Mouse (Mus musculus) heart, postnatal 14 days (tissue): ENCODE data around the gene Npdc1. TPM values are rescaled to one million over a fixed set of nuclear protein-coding genes. Genes with fewer than 3 reads are reported as not detected.

Source experiments
- DNase-seq, 2 experiments: peaks; one replicate each; pipeline ENCODE4 v3.0.0; 2021 to 2022
- intact Hi-C: fragments of 180-260 bp; cut with DNase I; formaldehyde crosslinking; loops from one replicate; pipeline ENCODE4 v1.15.1; 2025
- total RNA-seq, 2 experiments: library from RNA; stranded (reverse); gene quantifications; 2 replicates each; pipeline ENCODE4 v1.2.3; 2021

Npdc1 gene
- total RNA-seq, 2 experiments from 2014 or later, result 33.8 to 37.1 TPM

DNA sequence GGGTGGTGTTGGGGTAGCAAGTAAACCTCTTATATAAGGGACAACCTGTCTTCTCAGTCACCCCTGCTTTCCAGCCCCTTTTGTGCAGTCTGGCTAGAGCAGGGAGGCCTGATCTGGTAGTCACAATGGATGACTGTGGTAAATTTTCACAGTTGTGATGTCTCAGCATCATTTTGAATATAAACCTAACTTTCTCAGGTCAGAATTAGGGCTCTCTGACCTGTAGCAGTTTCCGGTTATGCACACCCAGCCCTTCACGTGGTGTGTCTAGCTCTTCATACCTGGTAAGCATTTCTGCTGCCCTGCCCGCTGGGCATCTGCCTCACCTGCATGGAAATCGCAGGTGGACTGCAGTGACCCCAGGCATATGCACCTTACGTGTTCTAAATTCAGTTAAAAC, 28.1 kb downstream of the Npdc1 start:
- DNase-seq, result no peak
- intact Hi-C loops, result loop anchor here (2.0 kb wide), 1 partner anchor 50 kb away; no protein-coding TSS in a partner anchor

DNA sequence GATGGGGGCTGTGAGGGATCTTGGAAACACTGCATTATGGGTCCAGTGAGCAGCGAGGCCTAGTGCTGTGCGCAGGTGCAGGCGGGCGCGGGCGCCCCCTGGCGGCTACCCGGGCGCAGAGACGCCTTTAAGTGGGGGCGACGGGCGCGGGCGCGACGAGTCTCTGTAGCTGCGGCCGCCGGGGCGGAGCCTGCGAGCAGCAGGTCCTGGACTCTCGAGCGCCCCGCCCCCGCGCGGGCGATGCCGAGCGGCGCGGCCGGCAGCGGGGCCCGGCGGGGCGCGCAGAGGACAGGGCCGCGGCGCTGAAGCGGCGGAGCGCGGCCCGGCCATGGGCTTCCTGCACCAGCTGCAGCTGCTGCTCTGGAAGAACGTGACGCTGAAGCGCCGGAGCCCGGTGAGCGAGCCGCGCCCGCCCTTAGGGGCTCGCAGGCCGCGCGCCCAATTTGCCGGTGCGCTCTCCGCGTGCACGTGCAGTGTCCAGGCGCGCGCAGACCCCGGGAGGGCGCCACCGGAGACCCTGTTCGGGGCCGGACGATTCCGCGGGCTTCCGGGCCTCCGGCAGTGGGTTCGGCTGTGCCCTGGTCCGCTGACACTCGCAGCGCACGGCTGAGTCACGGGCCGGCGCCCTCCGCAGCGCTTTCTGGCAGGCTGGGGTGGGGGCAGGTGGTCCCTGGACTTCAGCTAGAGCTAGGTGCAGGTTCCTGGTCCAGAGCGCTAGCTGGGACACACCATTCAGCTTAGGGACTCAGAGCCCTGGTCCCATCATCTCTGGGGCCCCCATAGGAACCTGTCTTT, 29.5 kb downstream of the Npdc1 start, which contains the start of gene Abca2:
TSS of gene Abca2 (plus strand) at position 262 of the 795 bp plus-strand sequence.
- intact Hi-C loops, result no loop called here
- DNase-seq, result peak; percentile 97 to 98

DNA sequence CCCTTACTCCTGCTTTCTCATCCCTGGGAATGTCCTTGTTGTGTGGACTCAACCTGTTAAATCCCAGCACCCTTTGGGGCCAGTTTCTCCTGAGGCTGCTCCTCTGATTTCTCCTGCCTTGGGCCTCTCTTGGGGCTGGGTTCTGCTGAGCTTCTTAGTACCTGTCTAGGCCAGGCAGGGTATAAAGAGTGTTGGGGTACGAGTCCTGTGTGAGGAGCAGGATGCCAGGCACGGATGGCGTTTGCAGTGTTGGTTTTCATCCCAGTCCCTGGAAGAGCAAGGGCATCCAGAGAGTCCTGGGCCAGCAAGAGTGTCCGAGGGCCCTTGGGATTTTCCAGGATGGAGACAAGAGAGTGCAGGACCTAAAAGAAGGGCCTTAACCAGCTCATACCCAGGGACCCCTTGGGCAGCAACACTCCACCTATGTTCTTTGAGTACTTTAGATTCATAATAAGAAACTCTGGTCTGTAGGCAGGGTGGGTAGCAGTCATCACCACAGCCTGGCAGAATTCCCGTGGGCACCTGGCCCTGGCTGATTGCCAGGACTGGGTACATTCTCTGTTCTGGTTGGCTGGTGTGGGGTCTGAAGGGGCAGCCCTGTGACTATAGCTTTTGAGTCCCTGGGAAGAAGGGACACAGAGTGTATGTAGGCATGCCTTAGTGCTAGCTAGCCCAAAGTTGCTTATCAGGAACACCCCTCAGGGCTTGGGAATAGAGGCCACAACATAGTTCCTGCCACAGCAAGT, 30.5 kb downstream of the Npdc1 start:
- DNase-seq, result no peak
- intact Hi-C loops, result no loop called here

- intact Hi-C loops, result no loop called here
- DNase-seq, result no peak
Measured at GRCm38 (mm10) chr2:25430395-25431233, 31.5 kb downstream of the Npdc1 start.

DNA sequence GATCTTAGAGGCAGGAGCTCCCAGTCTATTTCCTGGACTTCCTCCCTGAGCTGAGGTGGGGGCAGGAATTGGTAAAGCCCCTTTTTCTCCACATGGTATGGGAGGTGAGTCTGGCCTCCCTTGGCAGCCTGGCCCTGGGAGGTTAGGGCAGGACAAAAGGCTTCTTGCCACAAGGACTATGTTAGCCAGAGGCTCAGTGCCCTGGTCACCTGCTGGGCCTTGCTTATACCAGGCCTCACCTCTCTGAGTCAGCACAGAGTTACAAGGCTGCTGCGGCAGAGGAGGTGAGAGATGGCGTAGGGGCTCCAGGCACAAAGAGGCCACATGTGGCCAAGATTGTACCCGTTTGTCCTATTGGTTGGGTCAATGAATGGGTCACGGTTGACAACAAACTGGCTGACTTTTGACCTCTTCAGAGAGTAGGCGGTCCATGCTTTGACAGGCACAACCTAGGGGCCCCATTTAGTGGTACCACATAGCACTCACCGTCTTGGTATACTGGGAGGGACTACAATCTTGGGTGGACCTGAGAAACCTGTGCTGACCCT, 32.2 kb downstream of the Npdc1 start:
- intact Hi-C loops, result no loop called here
- no peak for DNase-seq

- intact Hi-C loops, result no loop called here
- DNase-seq, result no peak
Measured at GRCm38 (mm10) chr2:25432326-25433098, 33.4 kb downstream of the Npdc1 start.

GRCm38 (mm10) chr2:25433101-25433500, 34.0 kb downstream of the Npdc1 start:
- DNase-seq, result no peak
- intact Hi-C loops, result no loop called here

DNA sequence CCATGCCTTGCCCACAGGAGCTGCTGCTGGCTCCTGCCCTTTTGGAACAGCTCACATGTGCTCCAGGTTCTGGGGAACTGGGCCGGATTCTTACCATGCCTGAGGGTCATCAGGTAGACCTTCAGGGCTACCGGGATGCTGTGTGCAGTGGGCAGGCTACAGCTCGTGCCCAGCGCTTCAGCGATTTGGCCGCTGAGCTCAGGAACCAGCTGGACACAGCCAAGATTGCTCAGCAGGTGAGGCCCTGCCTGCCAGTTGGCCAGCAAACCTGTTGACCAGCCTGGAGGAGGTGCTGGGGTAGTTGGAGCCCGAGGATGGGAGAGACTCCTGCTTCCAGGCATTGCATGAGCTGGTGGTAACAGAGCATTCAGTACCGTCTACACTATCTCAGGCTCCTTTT, 35.1 kb downstream of the Npdc1 start:
- DNase-seq, result no peak
- intact Hi-C loops, result no loop called here

DNA sequence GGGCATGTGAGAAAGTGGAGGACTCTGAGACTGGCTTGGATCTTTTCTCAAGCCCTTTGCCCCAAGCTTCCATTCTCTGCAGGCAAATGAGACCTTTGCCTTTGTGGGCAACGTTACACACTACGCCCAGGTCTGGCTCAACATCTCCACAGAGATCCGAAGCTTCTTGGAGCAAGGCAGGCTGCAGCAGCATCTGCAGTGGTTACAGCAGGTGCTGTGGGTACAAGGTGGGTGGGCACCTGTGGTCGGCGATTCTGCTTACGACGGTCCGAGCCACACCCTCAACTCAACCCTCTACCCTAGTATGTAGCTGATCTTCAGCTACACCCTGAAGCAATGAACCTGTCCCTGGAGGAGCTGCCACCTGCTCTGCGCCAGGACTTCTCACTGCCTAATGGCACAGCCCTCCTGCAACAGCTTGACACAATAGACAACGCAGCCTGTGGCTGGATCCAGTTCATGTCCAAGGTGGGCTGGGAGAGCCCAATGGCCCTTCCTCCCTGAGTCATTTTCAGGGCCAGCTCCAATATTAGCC, 37.2 kb downstream of the Npdc1 start:
- no peak for DNase-seq
- intact Hi-C loops, result no loop called here

DNA sequence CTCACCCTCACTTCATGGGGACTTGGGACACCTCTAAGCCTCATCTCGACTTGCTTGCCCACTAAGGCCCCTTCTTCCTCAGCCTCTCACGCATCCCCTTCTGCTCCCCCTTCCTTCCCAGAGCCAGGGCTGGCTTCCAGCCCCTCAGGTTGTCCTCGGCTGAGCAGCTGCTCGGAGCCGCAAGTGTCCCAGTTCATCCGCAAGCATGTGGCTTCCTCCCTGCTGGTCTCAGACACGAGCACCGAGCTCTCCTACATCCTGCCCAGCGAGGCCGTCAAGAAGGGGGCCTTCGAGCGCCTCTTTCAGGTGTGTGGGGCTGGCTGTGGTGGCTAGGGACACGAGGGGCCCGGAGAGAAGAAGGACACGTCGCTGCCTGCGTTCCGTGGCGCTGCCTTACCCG, 41.9 kb downstream of the Npdc1 start:
- intact Hi-C loops, result no loop called here

GRCm38 (mm10) chr2:25442682-25443081, 43.5 kb downstream of the Npdc1 start:
- intact Hi-C loops, result no loop called here
- DNase-seq, result no peak

More for the DNA sequence above, 41.9 kb downstream of the Npdc1 start:
- DNase-seq, result no peak

GRCm38 (mm10) chr2:25450853-25451647, 51.9 kb downstream of the Npdc1 start:
- intact Hi-C loops, result no loop called here
- no peak for DNase-seq

- intact Hi-C loops, result no loop called here
- DNase-seq, result no peak
Measured at GRCm38 (mm10) chr2:25452951-25453350, 53.8 kb downstream of the Npdc1 start.

DNA sequence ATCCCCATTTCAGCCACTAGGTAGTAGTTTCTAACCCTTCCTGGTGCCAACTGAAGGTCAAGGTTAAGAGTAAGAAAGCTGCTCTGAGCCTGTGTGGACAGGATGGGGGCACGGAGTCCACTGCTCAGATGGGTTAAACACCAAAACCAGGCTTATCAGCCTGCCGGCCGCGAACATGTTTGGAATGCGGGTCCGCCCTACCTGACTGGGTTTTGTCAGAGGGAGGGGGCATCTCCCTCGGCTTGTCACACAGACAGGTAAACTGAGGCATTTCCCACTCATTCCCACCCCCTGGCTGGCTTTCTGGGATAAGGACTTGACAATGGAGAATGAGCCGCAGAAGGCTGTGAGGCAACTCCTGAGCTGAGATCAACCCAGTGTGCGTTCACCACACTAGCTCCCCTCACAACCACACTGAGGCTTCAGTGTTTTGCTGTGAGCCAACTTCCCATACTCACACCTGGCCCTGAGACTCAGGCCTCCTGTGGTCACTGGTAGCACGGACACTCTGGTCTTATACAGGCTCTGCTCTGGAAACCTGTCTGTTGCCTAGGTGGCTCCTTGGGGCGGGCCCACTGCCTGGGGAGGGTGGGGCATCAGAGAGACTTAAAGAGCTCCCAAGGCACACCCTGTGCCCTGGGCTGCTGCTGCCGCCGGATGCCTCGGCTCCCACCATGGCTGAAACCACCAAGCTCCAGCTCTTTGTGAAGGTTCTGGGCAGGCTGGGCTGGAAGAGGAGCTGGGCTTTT, 57.2 kb downstream of the Npdc1 start, which contains the start of gene Clic3:
TSS of gene Clic3 (plus strand) at position 634 of the 749 bp plus-strand sequence.
- no peak for DNase-seq
- intact Hi-C loops, result no loop called here

GRCm38 (mm10) chr2:25457022-25457896, 58.1 kb downstream of the Npdc1 start:
- intact Hi-C loops, result no loop called here
- DNase-seq, result no peak

DNA sequence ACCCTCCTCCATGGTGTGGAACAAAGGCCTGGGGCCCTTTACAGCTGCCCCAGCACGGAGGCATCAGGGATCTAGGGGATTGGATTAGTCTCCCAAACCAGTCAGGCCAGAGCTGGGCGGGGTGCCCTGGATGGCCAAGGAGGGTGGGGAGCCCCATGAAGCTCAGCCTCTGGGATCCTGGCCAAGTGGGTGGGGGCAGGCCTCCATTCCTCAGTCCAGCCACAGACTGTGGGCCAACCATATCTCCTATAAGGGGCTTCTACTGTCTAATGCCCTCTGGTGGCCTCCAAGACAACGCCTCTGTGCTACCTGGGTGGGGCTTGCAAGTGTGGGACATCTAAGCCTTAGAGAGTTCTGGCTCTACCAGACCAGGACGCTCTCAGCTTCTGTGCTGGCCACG, 59.8 kb downstream of the Npdc1 start:
- intact Hi-C loops, result no loop called here
- peak; percentile 63 to 65 for DNase-seq
